Mouse (Mus musculus): Measurements from ENCODE around the gene Gng2. TPM values are rescaled to one million over a fixed set of nuclear protein-coding genes. Genes with fewer than 3 reads are reported as not detected.

The Gng2 gene
- polyA plus RNA-seq, 1 experiment from 2014 or later = 201 TPM

GRCm38 (mm10) chr14:19986614-19987357 is 9.4 kb upstream of the Gng2 start:
- Histone ChIP-seq H3K27ac (ENCODE audit: low read depth, low read length) (peak overlapping the region; percentile 98), H3K4me2 (replicated peaks; ENCODE audit: low read depth, low read length) (peak overlapping the region; percentile 47), H3K4me3 (ENCODE audit: low read depth, low read length) (0 out of 2 replicates have a peak overlapping the region, but pooled peaks have one; percentile 0), H3K4me1 (replicated peaks; ENCODE audit: control insufficient read depth, insufficient read depth, low read length) (peaks cover 18% of the 10 kb centered on the region), H3K27me3 (ENCODE audit: control insufficient read depth, insufficient read depth, low read length) (no peaks in the 10 kb centered on the region), H3K9me3 (ENCODE audit: control insufficient read depth, low read length) (no peaks in the 10 kb centered on the region), H3K36me3 (ENCODE audit: control insufficient read depth, insufficient read depth, low read length) (no peaks in the 10 kb centered on the region), H3K9ac (ENCODE audit: low read depth, low read length) (peak overlapping the region; percentile 60)
- 2% methylated on average over 13 of the region's 13 CpGs for WGBS
- DNase-seq (ENCODE audit: low spot score) (peak; percentile 97), ATAC-seq (ENCODE audit: low FRiP score) (peak; percentile 94)

GRCm38 (mm10) chr14:19985912-19986613 is 8.6 kb upstream of the Gng2 start:
- no peaks in the 10 kb centered on the region for H3K9me3 ChIP-seq (ENCODE audit: control insufficient read depth, low read length)
- no peaks in the 10 kb centered on the region for H3K27me3 ChIP-seq (ENCODE audit: control insufficient read depth, insufficient read depth, low read length)
- peak; percentile 37 for DNase-seq (ENCODE audit: low spot score)
- peaks cover 18% of the 10 kb centered on the region for H3K4me1 ChIP-seq (replicated peaks; ENCODE audit: control insufficient read depth, insufficient read depth, low read length)
- peak overlapping the region; percentile 47 for H3K4me2 ChIP-seq (replicated peaks; ENCODE audit: low read depth, low read length)
- H3K9ac ChIP-seq (ENCODE audit: low read depth, low read length) = peak overlapping the region; percentile 60
- H3K4me3 ChIP-seq (ENCODE audit: low read depth, low read length) = 0 out of 2 replicates have a peak overlapping the region, but pooled peaks have one; percentile 0
- no peak; the same call in 1 of the 2 replicates for ATAC-seq (ENCODE audit: low FRiP score)
- peak overlapping the region; percentile 98 for H3K27ac ChIP-seq (ENCODE audit: low read depth, low read length)
- H3K36me3 ChIP-seq (ENCODE audit: control insufficient read depth, insufficient read depth, low read length) = no peaks in the 10 kb centered on the region
- whole genome bisulfite sequencing = 34% methylated on average over 8 of the region's 8 CpGs

GRCm38 (mm10) chr14:19985107-19985911 is 7.9 kb upstream of the Gng2 start:
- peak; percentile 61 for DNase-seq (ENCODE audit: low spot score)
- peak overlapping the region; percentile 98 for H3K27ac ChIP-seq (ENCODE audit: low read depth, low read length)
- peak overlapping the region; percentile 60; the same call in 1 of the 2 replicates for H3K9ac ChIP-seq (ENCODE audit: low read depth, low read length)
- no peaks in the 10 kb centered on the region for H3K36me3 ChIP-seq (ENCODE audit: control insufficient read depth, insufficient read depth, low read length)
- ATAC-seq (ENCODE audit: low FRiP score) = peak; percentile 19; the same call in 1 of the 2 replicates
- no peaks in the 10 kb centered on the region for H3K27me3 ChIP-seq (ENCODE audit: control insufficient read depth, insufficient read depth, low read length)
- no peak overlapping the region for H3K4me3 ChIP-seq (ENCODE audit: low read depth, low read length)
- 6% methylated on average over 13 of the region's 13 CpGs for WGBS
- H3K9me3 ChIP-seq (ENCODE audit: control insufficient read depth, low read length) = no peaks in the 10 kb centered on the region
- peaks cover 18% of the 10 kb centered on the region for H3K4me1 ChIP-seq (replicated peaks; ENCODE audit: control insufficient read depth, insufficient read depth, low read length)
- H3K4me2 ChIP-seq (replicated peaks; ENCODE audit: low read depth, low read length) = peak overlapping the region; percentile 11; the same call in 1 of the 2 replicates

GRCm38 (mm10) chr14:19976421-19977270 is 781 bp downstream of the Gng2 start:
- Histone ChIP-seq H3K27me3 (ENCODE audit: control insufficient read depth, insufficient read depth, low read length) (no peaks in the 10 kb centered on the region), H3K9ac (ENCODE audit: low read depth, low read length) (peak overlapping the region; percentile 91), H3K4me2 (replicated peaks; ENCODE audit: low read depth, low read length) (peak overlapping the region; percentile 70), H3K4me1 (replicated peaks; ENCODE audit: control insufficient read depth, insufficient read depth, low read length) (peaks cover 9% of the 10 kb centered on the region; the same call in 1 of the 2 replicates), H3K4me3 (ENCODE audit: low read depth, low read length) (peak overlapping the region; percentile 59), H3K9me3 (ENCODE audit: control insufficient read depth, low read length) (no peaks in the 10 kb centered on the region), H3K27ac (ENCODE audit: low read depth, low read length) (peak overlapping the region; percentile 92), H3K36me3 (ENCODE audit: control insufficient read depth, insufficient read depth, low read length) (no peaks in the 10 kb centered on the region)
- ATAC-seq (ENCODE audit: low FRiP score) = peak; percentile 98
- WGBS = under 1% methylated on average over 24 of the region's 24 CpGs
- peak; percentile 83 for DNase-seq (ENCODE audit: low spot score)

GRCm38 (mm10) chr14:19974978-19975493 is 2.4 kb downstream of the Gng2 start:
- peaks cover 12% of the 10 kb centered on the region; the same call in 1 of the 2 replicates for H3K4me1 ChIP-seq (replicated peaks; ENCODE audit: control insufficient read depth, insufficient read depth, low read length)

GRCm38 (mm10) chr14:19974429-19974828 is 3.0 kb downstream of the Gng2 start:
- ATAC-seq (ENCODE audit: low FRiP score) = no peak
- Histone ChIP-seq H3K4me2 (replicated peaks; ENCODE audit: low read depth, low read length) (peak overlapping the region; percentile 61), H3K27me3 (ENCODE audit: control insufficient read depth, insufficient read depth, low read length) (no peaks in the 10 kb centered on the region), H3K27ac (ENCODE audit: low read depth, low read length) (peak overlapping the region; percentile 74), H3K9ac (ENCODE audit: low read depth, low read length) (no peak overlapping the region; the same call in 1 of the 2 replicates), H3K4me3 (ENCODE audit: low read depth, low read length) (peak overlapping the region; percentile 40; the same call in 1 of the 2 replicates), H3K9me3 (ENCODE audit: control insufficient read depth, low read length) (no peaks in the 10 kb centered on the region), H3K4me1 (replicated peaks; ENCODE audit: control insufficient read depth, insufficient read depth, low read length) (peaks cover 12% of the 10 kb centered on the region; the same call in 1 of the 2 replicates), H3K36me3 (ENCODE audit: control insufficient read depth, insufficient read depth, low read length) (no peaks in the 10 kb centered on the region)
- 78% methylated on average over 5 of the region's 5 CpGs for WGBS
- DNase-seq (ENCODE audit: low spot score) = no peak

More at GRCm38 (mm10) chr14:19974978-19975493, 2.4 kb downstream of the Gng2 start:
- DNase-seq (ENCODE audit: low spot score) = peak; percentile 58
- H3K36me3 ChIP-seq (ENCODE audit: control insufficient read depth, insufficient read depth, low read length) = no peaks in the 10 kb centered on the region
- H3K4me2 ChIP-seq (replicated peaks; ENCODE audit: low read depth, low read length) = peak overlapping the region; percentile 61
- H3K9ac ChIP-seq (ENCODE audit: low read depth, low read length) = peak overlapping the region; percentile 71
- peak overlapping the region; percentile 40 for H3K4me3 ChIP-seq (ENCODE audit: low read depth, low read length)
- no peaks in the 10 kb centered on the region for H3K9me3 ChIP-seq (ENCODE audit: control insufficient read depth, low read length)
- peak overlapping the region; percentile 74 for H3K27ac ChIP-seq (ENCODE audit: low read depth, low read length)
- H3K27me3 ChIP-seq (ENCODE audit: control insufficient read depth, insufficient read depth, low read length) = no peaks in the 10 kb centered on the region
- ATAC-seq (ENCODE audit: low FRiP score) = 0 out of 2 replicates have a peak, but pooled peaks have one; percentile 20
- 24% methylated on average over 11 of the region's 11 CpGs for WGBS

- peaks cover 10% of the 10 kb centered on the region; the same call in 1 of the 2 replicates for H3K4me1 ChIP-seq (replicated peaks; ENCODE audit: control insufficient read depth, insufficient read depth, low read length)
- no peaks in the 10 kb centered on the region for H3K36me3 ChIP-seq (ENCODE audit: control insufficient read depth, insufficient read depth, low read length)
- H3K4me2 ChIP-seq (replicated peaks; ENCODE audit: low read depth, low read length) = no peak overlapping the region
- no peaks in the 10 kb centered on the region for H3K27me3 ChIP-seq (ENCODE audit: control insufficient read depth, insufficient read depth, low read length)
- DNase-seq (ENCODE audit: low spot score) = no peak
- H3K27ac ChIP-seq (ENCODE audit: low read depth, low read length) = no peak overlapping the region
- ATAC-seq (ENCODE audit: low FRiP score) = no peak
- H3K9ac ChIP-seq (ENCODE audit: low read depth, low read length) = no peak overlapping the region
- H3K4me3 ChIP-seq (ENCODE audit: low read depth, low read length) = no peak overlapping the region
- 78% methylated on average over 13 of the region's 13 CpGs for WGBS
- H3K9me3 ChIP-seq (ENCODE audit: control insufficient read depth, low read length) = no peaks in the 10 kb centered on the region
Observed at GRCm38 (mm10) chr14:19972316-19973029, 5.0 kb downstream of the Gng2 start.

Data from hindbrain, embryonic 11.5 days (tissue).